Mouse (Mus musculus) T-helper 1 cell (primary cell): ENCODE results near the gene Gm28778.
"Not testable (repeated sequence)": the region's sequence is repeated elsewhere in the genome, so short reads cannot be mapped to it uniquely, and the experiment has no call there.

ENCODE experiments used
- in situ Hi-C: fragments of 300-600 bp; cut with MboI, MseI; formaldehyde crosslinking; loops from one replicate; pipeline ENCODE4 v1.15.1; 2025; ENCODE audit warnings: high pct_unique_total_duplicates

The Gm28778 gene

DNA sequence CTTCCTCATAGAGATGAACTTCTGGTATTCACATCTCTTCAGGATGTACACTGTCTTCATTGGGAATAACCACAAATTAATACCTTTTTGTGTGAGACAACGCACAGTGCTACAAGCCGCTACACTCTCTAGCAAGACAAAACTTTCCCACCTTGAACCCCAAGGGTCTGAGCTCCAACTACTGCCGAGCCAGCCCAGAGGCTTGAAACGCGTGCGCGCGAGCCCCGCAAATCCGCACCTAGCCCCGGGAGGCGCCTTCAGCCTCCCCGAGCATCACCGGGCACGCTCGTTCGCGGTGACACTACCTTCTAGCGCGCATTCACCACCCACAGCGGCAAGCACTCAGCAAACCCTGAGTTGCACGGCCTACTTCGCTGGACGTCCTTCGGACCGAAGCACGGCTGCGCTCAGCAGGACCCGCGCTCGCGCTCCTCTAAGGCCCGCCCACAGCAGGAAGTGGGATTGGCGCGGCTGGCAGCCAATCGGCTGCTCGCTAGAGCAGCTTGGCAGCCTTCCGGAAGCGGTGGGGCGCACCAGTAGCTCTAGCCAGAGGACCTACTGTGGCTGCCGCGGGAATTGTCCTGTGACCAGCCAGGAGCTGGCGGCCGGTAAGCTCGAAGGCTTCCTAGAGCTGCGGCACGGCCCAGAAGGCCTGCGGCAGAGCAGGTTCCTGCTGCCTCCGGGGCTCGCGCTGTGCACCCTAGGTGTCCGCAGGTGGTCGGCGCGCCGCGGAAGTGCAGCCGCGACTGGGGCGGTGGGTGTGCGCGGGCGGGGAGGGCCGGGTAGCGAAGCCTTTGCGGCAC is at the start of gene Gm28778, which contains the start of the genes Pms1 and Ormdl1:
Gene Gm28778 (plus strand): TSS at position 531 of the 803 bp plus-strand sequence.
Gene Pms1 (minus strand): TSS at position 438 of the 803 bp plus-strand sequence.
Gene Ormdl1 (plus strand): TSS at position 515 of the 803 bp plus-strand sequence.
- in situ Hi-C loops: loop anchor here (5.0 kb wide), 1 partner anchor 46 kb away; no protein-coding TSS in a partner anchor

- in situ Hi-C loops: not testable (repeated sequence)
Observed at GRCm38 (mm10) chr1:53264958-53265612, 31.8 kb upstream of the Gm28778 start.

DNA sequence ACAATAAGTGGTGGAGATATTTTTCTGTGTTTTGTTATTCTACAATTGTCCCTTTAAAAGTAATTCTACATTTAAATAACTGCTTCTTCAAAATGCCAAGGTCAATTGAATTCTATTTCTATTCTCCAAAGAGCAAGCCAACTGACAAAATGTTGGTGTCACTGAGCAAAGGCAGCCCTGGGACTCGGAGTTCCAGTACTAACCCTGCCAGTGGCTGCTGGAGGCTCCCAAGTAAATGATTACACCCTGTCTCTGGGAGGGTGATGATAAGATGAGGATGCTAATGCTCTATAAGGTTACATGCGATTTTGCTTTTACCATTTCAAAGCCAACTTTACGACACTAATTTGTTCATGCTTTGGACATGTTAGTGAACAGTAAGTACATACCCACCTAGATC is 27.0 kb upstream of the Gm28778 start:
- in situ Hi-C loops: no loop called here

GRCm38 (mm10) chr1:53272646-53273045 is 24.3 kb upstream of the Gm28778 start:
- in situ Hi-C loops: no loop called here

DNA sequence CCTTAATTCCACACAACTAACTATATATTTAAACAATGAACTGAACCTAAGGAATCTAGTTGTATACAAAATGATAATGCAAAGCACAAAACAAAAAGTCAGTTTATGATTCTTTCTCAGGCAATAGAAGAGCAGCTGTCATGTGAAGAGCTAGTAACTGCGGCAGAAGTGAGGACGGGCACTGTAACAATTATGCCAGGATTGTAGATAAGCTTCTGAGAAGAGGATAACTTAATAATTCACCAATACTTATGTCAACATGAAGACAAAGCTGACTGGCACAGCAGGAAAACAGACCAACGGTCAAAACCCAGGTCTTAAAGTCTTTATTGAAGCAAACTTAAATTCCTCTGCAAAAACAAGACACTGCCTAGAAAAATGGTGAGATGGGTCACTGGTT is 5.7 kb upstream of the Gm28778 start:
- in situ Hi-C loops: no loop called here

DNA sequence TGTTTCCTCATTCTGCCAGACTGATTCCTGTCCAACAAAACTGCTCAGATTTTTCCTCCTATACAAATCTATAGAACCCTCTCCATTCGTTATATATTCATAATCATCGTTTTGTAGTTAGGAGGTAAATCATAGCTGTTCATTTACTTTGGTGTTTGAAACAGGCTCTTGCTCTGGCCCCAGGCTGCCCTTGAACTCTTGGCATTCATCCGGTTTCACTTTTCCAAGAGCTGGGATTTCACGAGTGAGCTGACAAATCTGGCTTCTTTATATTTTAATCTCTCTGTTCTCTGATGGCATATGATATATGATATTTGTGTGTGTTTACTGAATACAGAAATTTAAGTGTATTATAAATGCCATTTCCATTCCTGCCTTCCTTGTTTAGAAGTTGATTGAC is 3.6 kb downstream of the Gm28778 start:
- in situ Hi-C loops: no loop called here

GRCm38 (mm10) chr1:53312989-53313967 is 16.4 kb downstream of the Gm28778 start, which contains the start of gene Osgepl1:
Osgepl1 (plus strand) TSS chr1:53313624.
- in situ Hi-C loops: no loop called here

- in situ Hi-C loops: no loop called here
Observed at GRCm38 (mm10) chr1:53321662-53322344, 24.9 kb downstream of the Gm28778 start.

GRCm38 (mm10) chr1:53323254-53323653 is 26.3 kb downstream of the Gm28778 start:
- in situ Hi-C loops: no loop called here

DNA sequence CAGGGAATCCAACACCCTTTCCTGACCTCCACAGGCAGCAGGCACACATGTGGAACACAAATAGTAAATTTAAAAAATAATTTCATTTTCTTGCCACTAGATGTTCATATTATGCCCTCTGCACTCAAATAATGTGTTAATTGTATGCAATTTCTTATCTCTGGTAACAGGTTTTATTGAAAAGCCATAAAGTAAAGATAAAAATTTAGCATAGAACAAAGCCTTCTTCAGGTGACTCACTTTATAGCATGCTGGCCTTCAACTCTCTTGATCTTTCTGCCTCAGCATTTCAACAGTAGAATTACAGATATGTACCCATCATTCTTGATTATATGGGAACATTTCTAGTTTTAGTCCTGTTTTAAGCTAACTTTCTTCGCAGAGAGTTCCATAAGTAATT is 27.4 kb downstream of the Gm28778 start:
- in situ Hi-C loops: no loop called here

DNA sequence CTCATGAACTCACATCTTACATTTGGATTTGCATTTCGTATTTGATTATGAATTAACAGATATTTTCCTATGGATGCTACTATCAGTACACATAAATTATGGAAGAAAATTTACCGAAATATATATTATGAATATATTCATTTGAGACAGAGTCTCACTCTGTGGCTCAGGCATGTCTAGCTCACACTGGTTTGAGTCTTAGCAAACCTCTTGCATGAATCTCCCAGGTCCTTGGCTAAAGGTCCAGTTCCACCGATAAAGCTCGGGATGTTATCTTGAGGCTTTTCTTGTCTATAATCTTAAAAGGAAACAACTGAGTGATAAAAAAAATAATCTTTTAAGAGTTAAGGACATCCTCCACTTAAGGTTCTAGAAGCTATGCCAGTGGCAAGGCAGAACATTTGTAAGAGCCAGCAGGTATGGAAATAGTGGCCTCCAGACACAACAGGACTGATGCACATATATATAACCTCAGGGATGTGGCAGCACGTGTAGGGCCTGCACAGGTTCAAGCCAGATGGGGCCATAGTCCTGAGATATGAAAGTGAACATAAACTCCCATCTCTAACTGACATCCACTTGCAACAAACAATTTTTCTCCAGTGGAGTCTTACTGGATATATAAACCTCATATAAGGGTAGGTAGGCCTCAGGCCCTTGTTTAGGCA is 28.1 kb downstream of the Gm28778 start:
- in situ Hi-C loops: no loop called here

DNA sequence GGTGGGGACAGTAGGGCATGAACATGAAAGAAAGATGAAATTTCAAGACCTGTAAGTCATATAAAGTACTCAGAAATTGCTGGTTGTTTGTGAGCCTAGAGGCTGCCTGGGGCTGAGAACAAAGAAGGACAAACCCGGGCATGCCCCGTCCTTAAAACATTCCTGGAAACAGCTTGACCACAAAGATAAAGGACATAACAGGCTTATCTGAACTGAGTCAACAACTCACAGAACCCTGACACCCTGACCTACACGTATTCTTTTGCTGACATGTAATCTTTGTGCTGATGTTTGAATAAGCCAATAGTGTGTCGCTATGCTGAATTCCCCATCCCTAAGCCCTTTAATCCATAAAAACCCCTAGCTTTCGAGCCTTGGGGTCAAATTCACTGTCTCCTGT is 36.6 kb downstream of the Gm28778 start:
- in situ Hi-C loops: not testable (repeated sequence)

GRCm38 (mm10) chr1:53335465-53335864 is 38.6 kb downstream of the Gm28778 start:
- in situ Hi-C loops: no loop called here

DNA sequence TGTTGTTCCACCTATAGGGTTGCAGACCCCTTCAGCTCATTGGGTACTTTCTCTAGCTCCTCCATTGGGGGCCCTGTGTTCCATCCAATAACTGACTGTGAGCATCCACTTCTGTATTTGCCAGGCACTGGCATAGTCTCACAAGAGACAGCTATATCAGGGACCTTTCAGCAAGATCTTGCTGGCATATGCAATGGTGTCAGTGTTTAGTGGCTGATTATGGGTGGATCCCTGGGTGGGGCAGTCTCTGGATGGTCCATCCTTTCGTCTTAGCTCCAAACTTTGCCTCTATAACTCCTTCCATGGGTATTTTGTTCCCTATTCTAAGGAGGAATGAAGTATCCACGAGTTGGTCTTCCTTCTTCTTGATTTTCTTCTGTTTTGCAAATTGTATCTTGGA is 40.5 kb downstream of the Gm28778 start:
- in situ Hi-C loops: not testable (repeated sequence)

- in situ Hi-C loops: loop anchor here (5.0 kb wide), 1 partner anchor 44 kb away; the partner anchor contains the start of genes Gm28778, Ormdl1 and Pms1
Observed at GRCm38 (mm10) chr1:53341071-53341470, 44.2 kb downstream of the Gm28778 start.

- in situ Hi-C loops: no loop called here
Observed at GRCm38 (mm10) chr1:53352327-53353261, 55.7 kb downstream of the Gm28778 start, which contains the start of the genes Asdurf, Gm28551 and Asnsd1. Asdurf (minus strand) TSS chr1:53352619. Gm28551 (minus strand) TSS chr1:53352667. Asnsd1 (minus strand) TSS chr1:53352752.

- in situ Hi-C loops: no loop called here
Observed at GRCm38 (mm10) chr1:53358988-53359387, 62.1 kb downstream of the Gm28778 start.
